Mouse (Mus musculus) heart, postnatal 0 days (tissue): ENCODE results near the gene Mmrn2. TPM values are rescaled to one million over a fixed set of nuclear protein-coding genes. Genes with fewer than 3 reads are reported as not detected.

Experiments used
- ATAC-seq: fragments of 200-750 bp; cut with Nextera tagmentation; 2 replicates; pipeline ENCODE4 v1.8.0; 2017; ENCODE audit warnings: low read depth, moderate number of reproducible peaks, moderate library complexity; ENCODE audit not compliant: insufficient read depth
- DNase-seq: peaks from one replicate; pipeline ENCODE4 v3.0.0-alpha.2; 2016; ENCODE audit warnings: low spot score
- H3K27ac ChIP-seq: fragments of 300-500 bp; sonication (generic); 2 replicates; pipeline ENCODE4 v1.5.1; 2014; ENCODE audit warnings: low read depth, mild to moderate bottlenecking
- H3K27me3 ChIP-seq: fragments of 300-500 bp; sonication (generic); 2 replicates; pipeline ENCODE4 v1.6.1; 2014; ENCODE audit warnings: low read length, mixed read lengths; ENCODE audit not compliant: control insufficient read depth, insufficient read depth
- H3K36me3 ChIP-seq: fragments of 300-500 bp; sonication (generic); replicated peaks from 2 replicates; pipeline ENCODE4 v1.6.1; 2014; ENCODE audit warnings: low read length, mixed read lengths; ENCODE audit not compliant: control insufficient read depth, insufficient read depth
- H3K4me1 ChIP-seq: fragments of 300-500 bp; sonication (generic); 2 replicates; pipeline ENCODE4 v1.6.1; 2014; ENCODE audit warnings: antibody characterized with exemption; ENCODE audit not compliant: control insufficient read depth, insufficient read depth
- H3K4me2 ChIP-seq: fragments of 300-500 bp; sonication (generic); 2 replicates; pipeline ENCODE4 v1.6.1; 2014; ENCODE audit warnings: low read depth, mild to moderate bottlenecking, low read length, moderate library complexity
- H3K4me3 ChIP-seq: fragments of 300-500 bp; sonication (generic); 2 replicates; pipeline ENCODE4 v1.5.1; 2014; ENCODE audit warnings: low read depth, low read length
- H3K9ac ChIP-seq: fragments of 300-500 bp; sonication (generic); replicated peaks from 2 replicates; pipeline ENCODE4 v1.6.1; 2014; ENCODE audit warnings: low read depth, low read length, mixed read lengths
- H3K9me3 ChIP-seq: fragments of 300-500 bp; sonication (generic); replicated peaks from 2 replicates; pipeline ENCODE4 v1.6.1; 2016; ENCODE audit warnings: low read length; ENCODE audit not compliant: control insufficient read depth
- CTCF ChIP-seq: IDR thresholded peaks from 2 replicates; pipeline ENCODE4 v1.5.1; 2016; ENCODE audit warnings: antibody characterized with exemption, control low read depth, low read depth
- EP300 ChIP-seq: IDR thresholded peaks from 2 replicates; pipeline ENCODE4 v1.6.1; 2016; ENCODE audit warnings: antibody characterized with exemption, low read depth
- WGBS: fragments of 180-500 bp; shearing (Covaris S2); extraction: QIAGEN DNeasy Blood & Tissue Kit; methylation state at CpG from one replicate; pipeline ENCODE4 v1.1.7; 2014; 5-methylcytosine and 5-hydroxymethylcytosine counted together
- polyA plus RNA-seq: library from polyadenylated mRNA; unstranded; fragments of >200 nt; fragmentation: Nextera tagmentation; extraction: Ambion mirVana; gene quantifications from 2 replicates; pipeline ENCODE4 v1.2.1, GENCODE M21; 2015
- total RNA-seq: library from RNA; depleted of rRNA; stranded (reverse); fragments of >200 nt; gene quantifications from 2 replicates; pipeline ENCODE4 v1.2.3, GENCODE M21; 2014; ENCODE audit warnings: low replicate concordance

Gene Mmrn2
- total and polyA plus RNA-seq, 2 experiments from 2014 or later: 20.4 to 41.7 TPM

GRCm38 (mm10) chr14:34348301-34348700, 27.0 kb upstream of the Mmrn2 start:
- DNase-seq: no peak
- no peaks in the 10 kb centered on the region for H3K27me3 ChIP-seq
- H3K4me2 ChIP-seq: no peak overlapping the region
- H3K4me3 ChIP-seq: no peak overlapping the region
- no peak overlapping the region for H3K27ac ChIP-seq
- 66% methylated on average over 7 of the region's 7 CpGs for WGBS
- no peaks in the 10 kb centered on the region for H3K4me1 ChIP-seq
- no peak overlapping the region for H3K9ac ChIP-seq
- no peak for ATAC-seq
- H3K9me3 ChIP-seq: no peaks in the 10 kb centered on the region
- H3K36me3 ChIP-seq: peaks cover 10% of the 10 kb centered on the region
- TF ChIP-seq CTCF (no peak), EP300 (no peak)

GRCm38 (mm10) chr14:34349007-34349406, 26.3 kb upstream of the Mmrn2 start:
- TF ChIP-seq CTCF (no peak), EP300 (no peak)
- ATAC-seq: no peak
- H3K27me3 ChIP-seq: no peaks in the 10 kb centered on the region
- 83% methylated on average over 8 of the region's 8 CpGs for WGBS
- H3K27ac ChIP-seq: no peak overlapping the region
- no peak for DNase-seq
- H3K4me1 ChIP-seq: no peaks in the 10 kb centered on the region
- H3K36me3 ChIP-seq: peaks cover 6% of the 10 kb centered on the region
- H3K9me3 ChIP-seq: no peaks in the 10 kb centered on the region
- no peak overlapping the region for H3K9ac ChIP-seq
- H3K4me2 ChIP-seq: no peak overlapping the region
- no peak overlapping the region for H3K4me3 ChIP-seq

GRCm38 (mm10) chr14:34351660-34352059, 23.6 kb upstream of the Mmrn2 start:
- H3K4me3 ChIP-seq: no peak overlapping the region
- no peaks in the 10 kb centered on the region for H3K9me3 ChIP-seq
- DNase-seq: no peak
- H3K27me3 ChIP-seq: no peaks in the 10 kb centered on the region
- H3K4me1 ChIP-seq: no peaks in the 10 kb centered on the region
- H3K27ac ChIP-seq: no peak overlapping the region
- 71% methylated on average over 3 of the region's 3 CpGs for WGBS
- H3K4me2 ChIP-seq: no peak overlapping the region
- TF ChIP-seq CTCF: no peak
- no peak for TF ChIP-seq EP300
- no peak for ATAC-seq
- H3K36me3 ChIP-seq: no peaks in the 10 kb centered on the region
- H3K9ac ChIP-seq: no peak overlapping the region

GRCm38 (mm10) chr14:34352523-34352922, 22.7 kb upstream of the Mmrn2 start:
- no peaks in the 10 kb centered on the region for H3K27me3 ChIP-seq
- no peak overlapping the region for H3K4me2 ChIP-seq
- 55% methylated on average over 6 of the region's 6 CpGs for WGBS
- H3K36me3 ChIP-seq: no peaks in the 10 kb centered on the region
- no peaks in the 10 kb centered on the region for H3K4me1 ChIP-seq
- no peaks in the 10 kb centered on the region for H3K9me3 ChIP-seq
- no peak overlapping the region for H3K4me3 ChIP-seq
- no peak overlapping the region for H3K27ac ChIP-seq
- H3K9ac ChIP-seq: no peak overlapping the region
- no peak for TF ChIP-seq CTCF
- no peak for TF ChIP-seq EP300
- ATAC-seq (no peak), DNase-seq (no peak)

GRCm38 (mm10) chr14:34353326-34353725, 21.9 kb upstream of the Mmrn2 start:
- Histone ChIP-seq H3K27ac (no peak overlapping the region), H3K4me1 (no peaks in the 10 kb centered on the region), H3K4me2 (no peak overlapping the region), H3K27me3 (no peaks in the 10 kb centered on the region), H3K9ac (no peak overlapping the region), H3K4me3 (no peak overlapping the region), H3K9me3 (no peaks in the 10 kb centered on the region), H3K36me3 (no peaks in the 10 kb centered on the region)
- no peak for TF ChIP-seq EP300
- TF ChIP-seq CTCF: no peak
- ATAC-seq (no peak), DNase-seq (no peak)
- 83% methylated on average over 3 of the region's 3 CpGs for WGBS

GRCm38 (mm10) chr14:34354456-34354855, 20.8 kb upstream of the Mmrn2 start:
- Histone ChIP-seq H3K36me3 (no peaks in the 10 kb centered on the region), H3K4me2 (no peak overlapping the region), H3K27ac (no peak overlapping the region), H3K4me3 (no peak overlapping the region), H3K9ac (no peak overlapping the region), H3K4me1 (no peaks in the 10 kb centered on the region), H3K9me3 (no peaks in the 10 kb centered on the region), H3K27me3 (no peaks in the 10 kb centered on the region)
- TF ChIP-seq EP300 (no peak), CTCF (no peak)
- DNase-seq (no peak), ATAC-seq (no peak)
- 70% methylated on average over 4 of the region's 4 CpGs for WGBS
